Mouse (Mus musculus) midbrain, postnatal 0 days (tissue): ENCODE results near the gene Grin3b. TPM values are rescaled to one million over a fixed set of nuclear protein-coding genes. Genes with fewer than 3 reads are reported as not detected.

Source experiments
- ATAC-seq: fragments of 200-750 bp; cut with Nextera tagmentation; 2 replicates; pipeline ENCODE4 v1.8.0; 2017; ENCODE audit warnings: moderate number of reproducible peaks, mild to moderate bottlenecking, moderate TSS enrichment, moderate library complexity; ENCODE audit not compliant: low FRiP score
- DNase-seq: peaks from one replicate; pipeline ENCODE4 v3.0.0-alpha.2; 2015; ENCODE audit warnings: low spot score
- H3K27ac ChIP-seq: fragments of 300-500 bp; sonication (generic); 2 replicates; pipeline ENCODE4 v1.5.1; 2014; ENCODE audit warnings: low read depth, mild to moderate bottlenecking, low read length, mixed read lengths
- H3K27me3 ChIP-seq: fragments of 300-500 bp; sonication (generic); 2 replicates; pipeline ENCODE4 v1.6.1; 2014; ENCODE audit warnings: low read length, control low read depth, mixed read lengths; ENCODE audit not compliant: insufficient read depth
- H3K36me3 ChIP-seq: fragments of 300-500 bp; sonication (generic); 2 replicates; pipeline ENCODE4 v1.6.1; 2014; ENCODE audit warnings: low read length, control low read depth, mixed read lengths; ENCODE audit not compliant: insufficient read depth
- H3K4me1 ChIP-seq: fragments of 300-500 bp; sonication (generic); 2 replicates; pipeline ENCODE4 v1.6.1; 2014; ENCODE audit warnings: mild to moderate bottlenecking, control low read depth, antibody characterized with exemption, low read length, mixed read lengths; ENCODE audit not compliant: insufficient read depth
- H3K4me2 ChIP-seq: fragments of 300-500 bp; sonication (generic); 2 replicates; pipeline ENCODE4 v1.6.1; 2014; ENCODE audit warnings: low read depth, mild to moderate bottlenecking, low read length, mixed read lengths; ENCODE audit not compliant: poor library complexity, severe bottlenecking
- H3K4me3 ChIP-seq: fragments of 300-500 bp; sonication (generic); 2 replicates; pipeline ENCODE4 v1.5.1; 2014; ENCODE audit warnings: low read depth, mild to moderate bottlenecking, low read length, moderate library complexity
- H3K9ac ChIP-seq: fragments of 300-500 bp; sonication (generic); replicated peaks from 2 replicates; pipeline ENCODE4 v1.6.1; 2014; ENCODE audit warnings: mild to moderate bottlenecking, low read length, moderate library complexity, mixed read lengths; ENCODE audit not compliant: poor library complexity, severe bottlenecking
- H3K9me3 ChIP-seq: fragments of 300-500 bp; sonication (generic); 2 replicates; pipeline ENCODE4 v1.6.1; 2016; ENCODE audit warnings: low read length, control low read depth
- CTCF ChIP-seq: IDR thresholded peaks from 2 replicates; pipeline ENCODE4 v1.5.1; 2016; ENCODE audit warnings: antibody characterized with exemption, mild to moderate bottlenecking
- WGBS: fragments of 180-500 bp; shearing (Covaris S2); extraction: QIAGEN DNeasy Blood & Tissue Kit; methylation state at CpG from one replicate; pipeline ENCODE4 v1.1.7; 2014; 5-methylcytosine and 5-hydroxymethylcytosine counted together
- polyA plus RNA-seq: library from polyadenylated mRNA; unstranded; fragments of >200 nt; fragmentation: Nextera tagmentation; extraction: Ambion mirVana; gene quantifications from 2 replicates; pipeline ENCODE4 v1.2.1, GENCODE M21; 2015
- total RNA-seq: library from RNA; depleted of rRNA; stranded (reverse); fragments of >200 nt; gene quantifications from 2 replicates; pipeline ENCODE4 v1.2.3, GENCODE M21; 2014

Gene Grin3b
- total and polyA plus RNA-seq, 2 experiments from 2014 or later, result 0.21 to 2.2 TPM

- Histone ChIP-seq H3K4me3 (no peak overlapping the region), H3K4me2 (no peak overlapping the region), H3K9ac (no peak overlapping the region), H3K36me3 (peaks cover 42% of the 10 kb centered on the region), H3K4me1 (0 out of 2 replicates have a peak, but pooled peaks cover 2% of the 10 kb centered on the region), H3K27ac (no peak overlapping the region), H3K9me3 (no peaks in the 10 kb centered on the region), H3K27me3 (peaks cover 4% of the 10 kb centered on the region)
- 78% methylated on average over 26 of the region's 36 CpGs for WGBS
- ATAC-seq (no peak), DNase-seq (no peak)
- TF ChIP-seq CTCF, result no peak
These were observed 6.2 kb downstream of the Grin3b start for GRCm38 (mm10) chr10:79976722-79977107.

DNA sequence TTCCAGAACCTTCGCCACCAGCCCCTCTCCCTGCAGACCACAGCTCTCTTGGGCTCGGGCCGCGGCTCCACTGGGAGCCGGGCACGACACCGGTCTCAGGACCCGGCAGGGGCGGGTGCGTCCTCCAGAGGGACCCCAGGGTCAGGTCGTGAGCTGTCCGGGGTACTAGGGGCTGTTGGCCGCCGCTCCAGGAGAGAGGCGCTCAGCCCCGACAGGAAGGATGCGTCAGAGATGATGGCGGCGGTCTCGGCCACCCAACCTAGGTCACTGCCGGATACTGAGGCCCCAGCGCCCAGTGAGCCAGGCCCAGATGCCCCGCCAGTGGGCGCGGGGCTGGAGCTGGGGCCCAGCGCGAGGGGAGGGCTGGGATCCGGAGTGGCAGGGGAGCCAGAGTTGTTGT, 6.8 kb downstream of the Grin3b start:
- H3K4me1 ChIP-seq, result peaks cover 4% of the 10 kb centered on the region
- H3K4me2 ChIP-seq, result no peak overlapping the region
- no peak for DNase-seq
- TF ChIP-seq CTCF, result no peak
- ATAC-seq, result no peak
- H3K27ac ChIP-seq, result no peak overlapping the region
- no peak overlapping the region for H3K4me3 ChIP-seq
- 84% methylated on average over 27 of the region's 28 CpGs for WGBS
- H3K9ac ChIP-seq, result no peak overlapping the region
- no peaks in the 10 kb centered on the region for H3K9me3 ChIP-seq
- no peaks in the 10 kb centered on the region for H3K27me3 ChIP-seq
- H3K36me3 ChIP-seq, result peaks cover 42% of the 10 kb centered on the region

DNA sequence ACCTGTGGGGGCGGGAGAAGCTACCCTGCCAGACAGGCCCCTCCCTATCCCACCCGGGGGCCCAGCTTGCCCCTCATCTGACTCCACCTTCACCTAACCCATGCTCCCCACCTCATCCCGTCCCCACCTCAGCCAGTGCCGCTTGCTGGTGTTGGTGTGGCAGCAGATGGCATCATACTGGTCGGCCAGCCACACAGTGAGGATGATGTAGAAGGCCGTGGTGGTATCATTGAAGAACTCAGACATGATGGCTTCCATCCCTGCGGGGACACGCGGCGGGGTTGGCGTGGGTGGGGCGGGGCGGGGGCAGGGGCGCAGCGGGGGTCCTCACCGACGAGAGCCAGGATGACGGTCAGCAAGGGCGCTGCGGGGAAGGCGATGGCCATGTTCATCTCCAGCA, 7.5 kb downstream of the Grin3b start:
- H3K4me3 ChIP-seq, result no peak overlapping the region
- TF ChIP-seq CTCF, result no peak
- peaks cover 11% of the 10 kb centered on the region for H3K4me1 ChIP-seq
- no peaks in the 10 kb centered on the region for H3K9me3 ChIP-seq
- DNase-seq (no peak), ATAC-seq (no peak)
- peaks cover 42% of the 10 kb centered on the region for H3K36me3 ChIP-seq
- H3K9ac ChIP-seq, result no peak overlapping the region
- WGBS, result 97% methylated on average over 18 of the region's 21 CpGs
- no peak overlapping the region for H3K4me2 ChIP-seq
- H3K27ac ChIP-seq, result no peak overlapping the region
- no peaks in the 10 kb centered on the region for H3K27me3 ChIP-seq

DNA sequence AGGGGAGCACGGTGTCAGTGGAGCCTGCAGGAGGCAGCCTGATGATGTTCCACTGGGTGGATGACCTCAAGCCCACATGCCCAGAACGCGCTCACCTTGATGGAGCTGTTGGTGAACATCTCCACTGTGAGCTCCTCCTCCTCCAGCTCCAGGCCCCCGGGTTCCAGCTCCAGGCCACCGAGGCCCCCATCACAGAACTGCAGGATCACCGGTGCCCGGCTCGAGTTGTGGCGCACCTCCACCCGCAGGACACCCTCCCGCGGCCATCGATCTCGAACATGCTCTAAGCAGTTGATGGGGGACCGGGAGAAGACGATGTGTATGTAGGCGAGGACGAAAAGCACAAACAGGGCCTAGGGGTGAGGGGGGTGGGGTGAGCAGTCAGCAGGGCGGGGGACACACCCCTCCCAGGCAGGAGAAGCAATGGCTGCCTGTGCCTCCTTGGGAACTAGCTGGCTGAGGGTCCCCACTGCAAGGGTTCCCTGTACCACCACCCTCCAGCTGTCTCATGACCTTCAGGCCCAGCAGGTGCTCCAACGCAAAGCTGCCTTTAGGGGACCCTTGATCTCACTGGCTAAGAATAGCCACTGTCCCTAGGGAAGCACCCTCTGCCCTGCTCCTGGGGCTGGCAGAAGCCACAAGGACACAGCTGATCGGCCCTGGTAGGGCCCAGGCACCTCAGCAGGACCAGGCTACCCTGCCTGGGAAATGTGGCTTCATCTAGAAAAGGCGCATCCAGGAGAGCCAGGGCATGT, 9.1 kb downstream of the Grin3b start:
- H3K27ac ChIP-seq, result no peak overlapping the region
- 92% methylated on average over 22 of the region's 22 CpGs for whole genome bisulfite sequencing
- no peaks in the 10 kb centered on the region for H3K27me3 ChIP-seq
- TF ChIP-seq CTCF, result no peak
- no peak overlapping the region for H3K4me2 ChIP-seq
- no peaks in the 10 kb centered on the region for H3K9me3 ChIP-seq
- H3K9ac ChIP-seq, result no peak overlapping the region
- H3K4me1 ChIP-seq, result peaks cover 15% of the 10 kb centered on the region
- ATAC-seq (no peak), DNase-seq (no peak)
- H3K36me3 ChIP-seq, result peaks cover 42% of the 10 kb centered on the region
- H3K4me3 ChIP-seq, result no peak overlapping the region

GRCm38 (mm10) chr10:79983205-79983604, 12.7 kb downstream of the Grin3b start:
- Histone ChIP-seq H3K27ac (peak overlapping the region; percentile 96), H3K27me3 (peaks cover 5% of the 10 kb centered on the region), H3K9ac (peak overlapping the region; percentile 89), H3K4me2 (peak overlapping the region; percentile 69), H3K36me3 (peaks cover 14% of the 10 kb centered on the region), H3K9me3 (no peaks in the 10 kb centered on the region), H3K4me1 (peaks cover 17% of the 10 kb centered on the region), H3K4me3 (peak overlapping the region; percentile 75)
- no peak for DNase-seq
- ATAC-seq, result no peak
- 78% methylated on average over 5 of the region's 5 CpGs for WGBS
- no peak for TF ChIP-seq CTCF

DNA sequence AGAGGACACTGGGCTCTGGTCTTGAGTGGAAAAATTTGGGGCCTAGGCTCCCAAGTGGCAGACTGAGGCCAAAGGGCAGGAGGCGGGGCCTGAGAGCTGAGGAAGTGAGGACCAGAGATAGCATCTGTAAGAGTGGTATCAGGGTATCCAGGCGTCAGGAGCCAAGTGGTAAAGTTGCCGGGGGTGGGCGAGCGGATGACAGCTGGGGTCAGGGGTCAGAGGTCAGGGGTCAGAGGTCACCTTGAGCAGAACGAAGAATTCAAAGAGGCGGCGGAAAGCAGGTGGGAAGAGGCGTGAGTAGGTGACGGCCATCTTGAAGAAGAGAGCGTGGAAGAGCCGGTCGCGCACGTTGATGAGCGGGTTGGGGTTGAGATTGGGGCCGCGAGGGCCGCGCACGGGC, 13.2 kb downstream of the Grin3b start:
- DNase-seq (peak; percentile 65), ATAC-seq (no peak)
- peak overlapping the region; percentile 89 for H3K9ac ChIP-seq
- 0% methylated on average over 16 of the region's 21 CpGs for WGBS
- H3K4me3 ChIP-seq, result peak overlapping the region; percentile 75
- TF ChIP-seq CTCF, result no peak
- peak overlapping the region; percentile 69 for H3K4me2 ChIP-seq
- H3K4me1 ChIP-seq, result peaks cover 17% of the 10 kb centered on the region
- H3K27me3 ChIP-seq, result peaks cover 10% of the 10 kb centered on the region
- no peaks in the 10 kb centered on the region for H3K9me3 ChIP-seq
- H3K36me3 ChIP-seq, result peaks cover 10% of the 10 kb centered on the region
- H3K27ac ChIP-seq, result peak overlapping the region; percentile 96
